Mouse (Mus musculus) adrenal gland, adult (tissue): Measurements from ENCODE around the gene Nemp2.
A peak's percentile ranks its signal among the peaks of the same experiment; 100 is the strongest.
"Not testable (repeated sequence)": the region's sequence is repeated elsewhere in the genome, so short reads cannot be mapped to it uniquely, and the experiment has no call there.

Experiments used
- DNase-seq, 2 experiments: peaks; one replicate each; pipeline ENCODE4 v3.0.0; 2022 to 2023; ENCODE audit warnings: low spot score in 1 of 2; ENCODE audit not compliant: inconsistent age in 2 of 2

Nemp2 gene

GRCm38 (mm10) chr1:52652601-52653253 is 22.2 kb downstream of the Nemp2 start:
- DNase-seq = peak in 1 of 2 experiments; percentile 62

GRCm38 (mm10) chr1:52653366-52653765 is 22.9 kb downstream of the Nemp2 start:
- no peak for DNase-seq

- no peak for DNase-seq
Observed at GRCm38 (mm10) chr1:52655153-52655552, 24.6 kb downstream of the Nemp2 start.

GRCm38 (mm10) chr1:52658160-52658559 is 27.7 kb downstream of the Nemp2 start:
- no peak for DNase-seq

GRCm38 (mm10) chr1:52660278-52660677 is 29.8 kb downstream of the Nemp2 start:
- DNase-seq = no peak

GRCm38 (mm10) chr1:52660765-52661164 is 30.3 kb downstream of the Nemp2 start:
- no peak for DNase-seq

- no peak for DNase-seq
Observed at GRCm38 (mm10) chr1:52663228-52663627, 32.7 kb downstream of the Nemp2 start.

GRCm38 (mm10) chr1:52668743-52669323 is 38.3 kb downstream of the Nemp2 start:
- DNase-seq = no peak

- no peak for DNase-seq
Observed at GRCm38 (mm10) chr1:52669931-52670330, 39.4 kb downstream of the Nemp2 start.

- peak in 1 of 2 experiments; percentile 72 for DNase-seq
Observed at GRCm38 (mm10) chr1:52675561-52676551, 45.4 kb downstream of the Nemp2 start.

GRCm38 (mm10) chr1:52676621-52677020 is 46.1 kb downstream of the Nemp2 start:
- peak; percentile 27 to 77 for DNase-seq

- DNase-seq = no peak
Observed at GRCm38 (mm10) chr1:52683550-52683949, 53.0 kb downstream of the Nemp2 start.

- no peak for DNase-seq
Observed at GRCm38 (mm10) chr1:52687636-52688035, 57.1 kb downstream of the Nemp2 start.

GRCm38 (mm10) chr1:52694456-52694855 is 64.0 kb downstream of the Nemp2 start:
- DNase-seq = not testable (repeated sequence)
